Mouse (Mus musculus) limb, embryonic 10.5 days (tissue): ENCODE data around the gene Casp3. TPM values are rescaled to one million over a fixed set of nuclear protein-coding genes. Genes with fewer than 3 reads are reported as not detected.
A peak's percentile ranks its signal among the peaks of the same experiment; 100 is the strongest.

Source experiments
- DNase-seq: peaks from one replicate; pipeline ENCODE4 v3.0.0-alpha.2; 2017; ENCODE audit warnings: low spot score
- H3K27ac ChIP-seq: fragments of 300-500 bp; sonication (generic); 2 replicates; pipeline ENCODE4 v1.5.1; 2016; ENCODE audit warnings: mild to moderate bottlenecking
- H3K27me3 ChIP-seq: fragments of 300-500 bp; sonication (generic); 2 replicates; pipeline ENCODE4 v1.6.1; 2016; ENCODE audit warnings: low read depth, mild to moderate bottlenecking; ENCODE audit not compliant: poor library complexity, severe bottlenecking
- H3K36me3 ChIP-seq: fragments of 300-500 bp; sonication (generic); 2 replicates; pipeline ENCODE4 v1.6.1; 2016; ENCODE audit warnings: mild to moderate bottlenecking, moderate library complexity
- H3K4me1 ChIP-seq: fragments of 300-500 bp; sonication (generic); 2 replicates; pipeline ENCODE4 v1.6.1; 2016
- H3K4me3 ChIP-seq: fragments of 300-500 bp; sonication (generic); 2 replicates; pipeline ENCODE4 v1.5.1; 2016; ENCODE audit warnings: mild to moderate bottlenecking, moderate library complexity
- H3K9me3 ChIP-seq: fragments of 300-500 bp; sonication (generic); replicated peaks from 2 replicates; pipeline ENCODE4 v1.6.1; 2016; ENCODE audit warnings: mild to moderate bottlenecking
- WGBS: fragments of 180-500 bp; shearing (Covaris S2); methylation state at CpG from one replicate; pipeline ENCODE4 v1.1.7; 2016; 5-methylcytosine and 5-hydroxymethylcytosine counted together
- polyA plus RNA-seq: library from polyadenylated mRNA; unstranded; fragments of >200 nt; fragmentation: Nextera tagmentation; extraction: Ambion mirVana; gene quantifications from 2 replicates; pipeline ENCODE4 v1.2.1, GENCODE M21; 2016

The Casp3 gene
- polyA plus RNA-seq, 1 experiment from 2014 or later, result 145 TPM

GRCm38 (mm10) chr8:46615936-46616335, 1.2 kb upstream of the Casp3 start:
- no peaks in the 10 kb centered on the region for H3K9me3 ChIP-seq
- H3K27me3 ChIP-seq, result no peaks in the 10 kb centered on the region
- H3K4me3 ChIP-seq, result peak overlapping the region; percentile 77; the same call in 1 of the 2 replicates
- peak overlapping the region; percentile 94; the same call in 1 of the 2 replicates for H3K27ac ChIP-seq
- no peak for DNase-seq
- H3K36me3 ChIP-seq, result 0 out of 2 replicates have a peak, but pooled peaks cover 5% of the 10 kb centered on the region
- WGBS, result 72% methylated on average over 8 of the region's 8 CpGs
- H3K4me1 ChIP-seq, result peaks cover 33% of the 10 kb centered on the region

- peak overlapping the region; percentile 94 for H3K27ac ChIP-seq
- WGBS, result under 1% methylated on average over 38 of the region's 38 CpGs
- peaks cover 31% of the 10 kb centered on the region for H3K4me1 ChIP-seq
- H3K4me3 ChIP-seq, result peak overlapping the region; percentile 77
- H3K9me3 ChIP-seq, result no peaks in the 10 kb centered on the region
- peaks cover 9% of the 10 kb centered on the region; the same call in 1 of the 2 replicates for H3K36me3 ChIP-seq
- DNase-seq, result peak; percentile 43
- no peaks in the 10 kb centered on the region for H3K27me3 ChIP-seq
Measured at GRCm38 (mm10) chr8:46617690-46618620, 864 bp downstream of the Casp3 start.

DNA sequence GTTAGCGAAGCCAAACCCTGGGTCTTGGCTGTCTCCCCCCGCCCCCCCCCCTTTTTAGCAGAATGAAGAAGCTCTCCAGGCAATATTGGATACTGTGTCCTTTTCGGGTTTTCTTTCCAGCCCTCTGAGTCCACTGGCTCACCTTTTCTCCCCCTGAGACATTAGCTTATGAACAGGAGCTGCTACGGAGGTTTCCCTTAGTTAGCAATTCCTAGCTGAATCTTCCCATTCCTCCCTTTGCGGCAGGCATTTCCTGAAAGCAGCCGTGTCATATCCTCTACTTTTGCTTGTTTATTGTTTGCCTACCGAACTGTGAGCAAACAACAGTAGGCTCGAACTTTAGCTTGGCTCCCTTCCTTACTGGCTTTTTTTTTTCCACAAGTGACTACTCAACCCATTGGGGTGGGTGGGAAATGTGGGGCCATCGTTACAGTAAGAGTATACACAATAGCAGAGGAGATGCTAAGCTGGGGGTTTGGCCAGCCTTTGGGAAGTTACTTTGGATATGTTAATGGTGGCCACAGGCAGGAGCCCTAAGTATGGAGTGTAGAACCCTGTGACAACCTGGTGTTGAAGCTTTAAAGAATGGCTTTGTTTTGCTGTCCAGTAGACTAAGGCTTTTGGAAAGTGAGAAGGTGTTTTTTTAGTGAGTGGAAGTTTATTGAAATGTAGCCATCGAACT, 1.7 kb downstream of the Casp3 start:
- peaks cover 23% of the 10 kb centered on the region for H3K4me1 ChIP-seq
- peak overlapping the region; percentile 94 for H3K27ac ChIP-seq
- no peaks in the 10 kb centered on the region for H3K9me3 ChIP-seq
- H3K36me3 ChIP-seq, result peaks cover 11% of the 10 kb centered on the region
- WGBS, result 3% methylated on average over 10 of the region's 10 CpGs
- H3K27me3 ChIP-seq, result no peaks in the 10 kb centered on the region
- H3K4me3 ChIP-seq, result peak overlapping the region; percentile 77
- no peak for DNase-seq

- peaks cover 14% of the 10 kb centered on the region for H3K36me3 ChIP-seq
- H3K9me3 ChIP-seq, result no peaks in the 10 kb centered on the region
- 92% methylated on average over 9 of the region's 9 CpGs for WGBS
- H3K27ac ChIP-seq, result no peak overlapping the region
- peaks cover 27% of the 10 kb centered on the region for H3K4me1 ChIP-seq
- no peaks in the 10 kb centered on the region for H3K27me3 ChIP-seq
- H3K4me3 ChIP-seq, result no peak overlapping the region
- DNase-seq, result no peak
Measured at GRCm38 (mm10) chr8:46622446-46623270, 5.6 kb downstream of the Casp3 start.

GRCm38 (mm10) chr8:46625166-46625565, 8.1 kb downstream of the Casp3 start:
- H3K27me3 ChIP-seq, result no peaks in the 10 kb centered on the region
- DNase-seq, result no peak
- H3K4me3 ChIP-seq, result no peak overlapping the region
- H3K4me1 ChIP-seq, result peaks cover 11% of the 10 kb centered on the region
- peaks cover 34% of the 10 kb centered on the region for H3K36me3 ChIP-seq
- 65% methylated on average over 1 of the region's 1 CpGs for WGBS
- H3K27ac ChIP-seq, result no peak overlapping the region
- H3K9me3 ChIP-seq, result no peaks in the 10 kb centered on the region

DNA sequence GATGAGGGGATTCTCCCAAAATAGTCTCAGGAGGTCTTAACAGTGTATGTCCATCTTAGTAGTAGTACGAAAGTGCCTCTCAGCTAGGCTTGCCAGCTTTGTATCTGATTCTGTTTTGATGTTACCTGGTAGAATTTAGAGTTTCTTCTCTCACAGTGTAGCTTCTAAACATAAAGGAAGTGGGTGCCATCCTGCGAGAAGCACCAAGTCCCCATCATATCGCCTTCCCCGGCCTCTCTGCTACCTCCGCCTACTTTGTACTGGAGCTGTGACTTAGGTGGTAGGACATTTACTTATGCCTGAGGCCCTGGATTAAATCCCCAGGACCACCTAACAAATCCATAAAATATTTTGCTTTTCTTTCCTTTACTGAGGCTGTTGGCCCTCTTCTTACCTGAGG, 9.6 kb downstream of the Casp3 start:
- H3K27me3 ChIP-seq, result no peaks in the 10 kb centered on the region

DNA sequence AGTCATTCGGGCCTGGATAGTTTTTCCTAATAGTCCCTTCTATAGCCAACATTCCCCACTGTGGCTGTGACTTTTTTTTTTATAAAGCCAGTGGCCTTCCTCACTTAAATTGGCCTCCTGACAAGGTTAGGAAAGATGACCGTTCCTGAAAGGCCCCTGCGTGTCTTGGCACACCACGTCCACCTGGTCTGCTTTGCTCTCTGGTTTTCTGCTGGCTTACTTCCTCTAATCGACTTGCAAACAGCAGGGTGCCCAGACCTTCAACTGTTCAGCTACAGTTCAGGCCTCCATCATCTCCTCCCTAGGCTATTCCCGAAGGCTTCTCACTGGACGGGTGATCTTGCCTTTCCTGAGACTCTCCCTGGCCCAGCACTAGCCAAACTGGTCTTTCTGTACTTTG, 10.8 kb downstream of the Casp3 start:
- DNase-seq, result no peak
- no peaks in the 10 kb centered on the region for H3K27me3 ChIP-seq
- 65% methylated on average over 7 of the region's 7 CpGs for WGBS
- H3K4me3 ChIP-seq, result no peak overlapping the region
- H3K36me3 ChIP-seq, result peaks cover 54% of the 10 kb centered on the region
- H3K9me3 ChIP-seq, result no peaks in the 10 kb centered on the region
- H3K27ac ChIP-seq, result no peak overlapping the region
- H3K4me1 ChIP-seq, result peaks cover 14% of the 10 kb centered on the region

More for the DNA sequence above, 9.6 kb downstream of the Casp3 start:
- Histone ChIP-seq H3K9me3 (no peaks in the 10 kb centered on the region), H3K36me3 (peaks cover 46% of the 10 kb centered on the region), H3K27ac (no peak overlapping the region), H3K4me1 (peaks cover 11% of the 10 kb centered on the region), H3K4me3 (no peak overlapping the region)
- 94% methylated on average over 5 of the region's 5 CpGs for WGBS
- DNase-seq, result no peak

DNA sequence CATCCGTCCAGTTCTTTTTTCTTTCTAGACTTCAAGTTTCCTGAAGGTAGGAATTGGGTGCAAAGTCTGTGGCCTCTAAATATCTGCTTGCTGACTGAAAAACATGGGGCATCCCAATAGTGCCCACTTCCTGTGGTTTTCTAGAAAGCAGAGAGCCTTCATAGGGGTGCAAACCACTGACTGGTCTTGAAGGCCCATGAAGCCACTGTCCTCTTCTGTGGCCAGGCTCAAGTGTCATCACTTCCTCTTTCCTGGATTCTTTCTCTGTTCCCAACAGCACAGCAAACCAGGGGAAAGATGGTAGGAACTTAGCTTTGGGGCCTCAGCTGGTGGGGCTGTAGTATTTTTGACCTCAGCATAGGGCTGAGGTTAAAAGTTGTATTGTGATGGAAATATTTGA, 11.6 kb downstream of the Casp3 start:
- Histone ChIP-seq H3K4me3 (no peak overlapping the region), H3K36me3 (peaks cover 61% of the 10 kb centered on the region), H3K27ac (no peak overlapping the region), H3K27me3 (no peaks in the 10 kb centered on the region), H3K4me1 (peaks cover 14% of the 10 kb centered on the region), H3K9me3 (no peaks in the 10 kb centered on the region)
- no peak for DNase-seq
- WGBS, result 95% methylated on average over 1 of the region's 1 CpGs

GRCm38 (mm10) chr8:46630422-46630821, 13.3 kb downstream of the Casp3 start:
- DNase-seq, result no peak
- H3K9me3 ChIP-seq, result no peaks in the 10 kb centered on the region
- no peaks in the 10 kb centered on the region for H3K27me3 ChIP-seq
- peaks cover 74% of the 10 kb centered on the region for H3K36me3 ChIP-seq
- H3K4me1 ChIP-seq, result 0 out of 2 replicates have a peak, but pooled peaks cover 7% of the 10 kb centered on the region
- H3K27ac ChIP-seq, result no peak overlapping the region
- H3K4me3 ChIP-seq, result no peak overlapping the region
- 94% methylated on average over 3 of the region's 3 CpGs for WGBS

DNA sequence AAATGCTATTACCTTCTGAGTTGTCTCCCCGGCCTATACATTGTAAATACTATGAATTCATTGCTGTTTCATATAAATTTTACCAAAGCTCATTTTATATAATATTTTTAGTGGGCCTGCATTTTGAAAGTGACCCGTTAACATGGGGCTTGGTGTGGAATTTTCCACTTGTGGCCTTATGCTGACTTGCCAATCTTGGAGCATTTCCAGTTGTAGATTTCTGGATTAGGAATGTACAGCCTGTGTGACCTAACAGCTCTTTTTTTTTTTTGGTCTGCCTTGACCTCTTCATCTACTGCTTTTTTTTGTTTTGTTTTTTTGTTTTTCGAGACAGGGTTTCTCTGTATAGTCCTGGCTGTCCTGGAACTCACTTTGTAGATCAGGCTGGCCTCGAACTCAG, 13.8 kb downstream of the Casp3 start:
- 0 out of 2 replicates have a peak, but pooled peaks cover 7% of the 10 kb centered on the region for H3K4me1 ChIP-seq
- no peak for DNase-seq
- no peak overlapping the region for H3K27ac ChIP-seq
- no peaks in the 10 kb centered on the region for H3K27me3 ChIP-seq
- H3K36me3 ChIP-seq, result peaks cover 79% of the 10 kb centered on the region
- no peak overlapping the region for H3K4me3 ChIP-seq
- 98% methylated on average over 4 of the region's 4 CpGs for WGBS
- no peaks in the 10 kb centered on the region for H3K9me3 ChIP-seq

- H3K27ac ChIP-seq, result no peak overlapping the region
- peaks cover 79% of the 10 kb centered on the region for H3K36me3 ChIP-seq
- H3K4me1 ChIP-seq, result no peaks in the 10 kb centered on the region
- DNase-seq, result no peak
- H3K27me3 ChIP-seq, result no peaks in the 10 kb centered on the region
- H3K9me3 ChIP-seq, result no peaks in the 10 kb centered on the region
- 85% methylated on average over 6 of the region's 6 CpGs for WGBS
- H3K4me3 ChIP-seq, result no peak overlapping the region
Measured at GRCm38 (mm10) chr8:46639010-46639571, 22.0 kb downstream of the Casp3 start.

GRCm38 (mm10) chr8:46639852-46640251, 22.8 kb downstream of the Casp3 start:
- no peak overlapping the region for H3K27ac ChIP-seq
- WGBS, result 95% methylated on average over 5 of the region's 5 CpGs
- H3K4me3 ChIP-seq, result no peak overlapping the region
- H3K36me3 ChIP-seq, result peaks cover 72% of the 10 kb centered on the region
- H3K27me3 ChIP-seq, result no peaks in the 10 kb centered on the region
- no peaks in the 10 kb centered on the region for H3K9me3 ChIP-seq
- no peak for DNase-seq
- H3K4me1 ChIP-seq, result no peaks in the 10 kb centered on the region
